Mouse (Mus musculus): Measurements from ENCODE around the gene Bbx.

Gene Bbx

GRCm38 (mm10) chr16:50160418-50161271 lies 271.5 kb downstream of the Bbx start:
- no peak for DNase-seq (ENCODE audit: low read depth)

GRCm38 (mm10) chr16:50158546-50158945 lies 273.6 kb downstream of the Bbx start:
- DNase-seq (ENCODE audit: low read depth): no peak

GRCm38 (mm10) chr16:50149606-50150005 lies 282.6 kb downstream of the Bbx start:
- DNase-seq (ENCODE audit: low read depth): no peak

- no peak for DNase-seq (ENCODE audit: low read depth)
These were observed 284.3 kb downstream of the Bbx start for GRCm38 (mm10) chr16:50147900-50148299.

All from naive thymus-derived CD4-positive, alpha-beta T cell, adult 2 months (primary cell).